Mouse (Mus musculus) embryonic stem cell, embryonic (primary cell): ENCODE results near the gene Olfr288.

Experiments
- CTCF ChIA-PET, 4 experiments: fragments of 300-600 bp in 2 of 4; fragments of 350-600 bp in 2 of 4; sonication (Branson Sonifier 250); formaldehyde crosslinking; loops; one replicate each; lab custom pipeline; 2022; ENCODE audit warnings: inconsistent platforms in 2 of 4; lab: Charles Lee
- POLR2A ChIA-PET, 4 experiments: fragments of 300-600 bp in 2 of 4; fragments of 350-600 bp in 2 of 4; sonication (Branson Sonifier 250); formaldehyde crosslinking; loops; one replicate each; lab custom pipeline; 2022; ENCODE audit warnings: antibody characterized with exemption in 4 of 4, inconsistent platforms in 1 of 4; lab: Charles Lee

Gene Olfr288

DNA sequence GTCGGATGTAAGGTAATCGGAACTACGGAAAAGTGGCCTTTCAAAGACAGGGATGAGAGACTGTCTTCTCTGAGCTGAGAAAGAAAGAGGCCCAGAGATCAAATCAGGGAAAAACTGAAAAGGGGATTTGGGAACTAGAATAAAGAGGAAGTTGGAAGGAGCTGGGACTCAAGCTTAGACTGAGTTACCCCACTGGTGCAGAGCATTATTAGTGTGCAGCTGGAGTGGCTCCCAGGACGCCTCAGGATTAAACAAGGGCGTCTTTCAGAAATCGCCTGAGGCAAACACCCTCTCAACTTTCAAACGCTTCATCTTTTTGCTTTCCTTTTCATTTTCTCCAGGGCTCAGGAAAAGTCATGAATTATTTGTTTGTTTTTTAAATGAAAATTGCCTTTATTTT is 42.4 kb downstream of the Olfr288 start:
- ChIA-PET CTCF (interaction anchor here in 1 of 4 experiments (1.4 kb wide), 1 partner anchor 189 kb away, joined by 4 read pairs; the partner anchor contains the start of gene Tmem106c), POLR2A (interaction anchor here in 1 of 4 experiments (1.0 kb wide), 1 partner anchor 54 kb away, joined by 4 read pairs; no protein-coding TSS in a partner anchor)

DNA sequence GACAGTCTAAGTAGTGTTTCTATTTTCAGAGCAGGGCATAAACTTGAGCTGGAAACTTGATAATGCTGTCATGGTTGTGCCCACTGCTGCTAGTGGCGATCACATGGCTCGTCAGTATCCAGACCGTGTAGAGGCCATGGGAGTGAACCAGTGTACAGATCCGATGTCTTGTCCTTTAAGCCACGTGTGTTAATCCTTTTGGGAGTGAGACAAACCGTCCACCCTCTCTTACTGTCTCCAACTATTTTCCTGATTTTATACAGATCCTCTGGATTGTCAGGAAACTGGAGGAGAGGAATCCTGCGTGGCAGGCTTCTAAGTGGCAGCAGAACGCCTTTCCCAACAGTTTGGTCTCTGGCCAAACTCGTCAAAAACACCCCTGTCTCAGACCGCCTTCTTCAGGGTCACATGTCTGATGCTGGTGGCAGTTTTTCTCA is 46.2 kb downstream of the Olfr288 start:
- POLR2A ChIA-PET = interaction anchor here in 3 of 4 experiments (0.6 to 4.7 kb wide), 6 partner anchors 34 to 362 kb away, joined by 3 to 23 read pairs (median 4); partner anchors contain the start of gene Pfkm (in 1 of the 3)
- CTCF ChIA-PET = no interaction called here

DNA sequence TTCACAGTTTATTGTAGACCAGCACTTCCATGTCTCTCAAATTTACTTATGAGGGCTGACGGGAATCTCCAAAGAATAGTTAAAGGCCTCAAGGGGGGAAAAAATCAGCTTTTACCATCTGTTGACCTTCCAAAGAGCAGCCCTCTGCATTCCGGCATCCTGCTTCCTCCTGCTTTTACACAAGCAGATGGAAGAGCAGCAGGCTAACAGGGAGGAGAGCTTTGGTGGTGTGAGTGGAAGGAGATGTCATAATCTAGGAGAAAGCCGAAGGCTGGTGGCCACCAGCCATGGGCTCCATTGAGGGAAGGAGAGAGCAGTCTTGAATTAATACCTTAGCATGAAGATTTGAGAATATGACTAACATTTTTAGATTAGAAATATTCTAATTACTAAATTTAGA is 47.0 kb downstream of the Olfr288 start:
- ChIA-PET CTCF (interaction anchor here in 1 of 4 experiments (0.5 kb wide), 1 partner anchor 129 kb away, joined by 3 read pairs; no protein-coding TSS in a partner anchor), POLR2A (interaction anchor here in 3 of 4 experiments (0.6 to 4.7 kb wide), 8 partner anchors 9 to 581 kb away, joined by 3 to 23 read pairs (median 4); no protein-coding TSS in a partner anchor)

DNA sequence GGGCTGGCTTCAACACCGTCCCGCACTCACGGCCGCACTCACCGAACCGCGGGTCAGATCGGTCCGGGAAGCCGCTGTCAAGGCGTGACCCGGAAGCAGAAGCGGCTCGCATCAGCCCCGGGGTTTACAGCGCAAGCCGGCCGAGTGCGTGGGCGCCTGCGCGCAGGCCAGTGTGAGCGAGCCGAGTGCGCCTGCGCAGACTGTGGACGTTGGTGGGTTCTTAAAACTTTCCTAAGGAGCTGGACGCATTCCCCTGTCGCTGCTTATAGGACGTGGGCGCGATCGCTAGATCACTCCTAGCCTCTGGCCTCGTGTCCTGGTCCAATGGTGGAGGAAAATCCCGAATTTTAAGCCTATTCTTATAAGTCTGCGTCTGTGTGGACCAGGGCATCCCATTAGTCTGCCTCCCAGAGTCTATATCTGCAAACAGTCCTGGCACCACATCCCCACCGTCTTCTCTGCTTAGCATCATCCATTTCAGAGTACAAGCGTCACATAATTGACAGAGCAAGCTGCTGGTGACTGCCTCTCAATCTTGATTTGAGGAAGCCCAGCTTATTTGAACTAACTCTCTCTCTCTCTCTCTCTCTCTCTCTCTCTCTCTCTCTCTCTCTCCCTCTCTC is 49.7 kb downstream of the Olfr288 start:
- CTCF ChIA-PET = interaction anchor here in 2 of 4 experiments (0.5 to 1.0 kb wide), 5 partner anchors 10 to 331 kb away, joined by 3 to 9 read pairs (median 3); no protein-coding TSS in a partner anchor
- POLR2A ChIA-PET = interaction anchor here (0.5 to 4.7 kb wide), 34 partner anchors 10 to 902 kb away, joined by 3 to 23 read pairs (median 4); partner anchors contain the start of genes Senp1 (in 3 of the 4) and Pfkm (in 1 of the 4)

- ChIA-PET POLR2A (interaction anchor here (0.5 to 4.7 kb wide), 21 partner anchors 9 to 747 kb away, joined by 3 to 23 read pairs (median 4); partner anchors contain the start of genes Senp1 (in 2 of the 4) and Pfkm (in 1 of the 4)), CTCF (interaction anchor here in 3 of 4 experiments (0.5 to 1.0 kb wide), 6 partner anchors 10 to 331 kb away, joined by 3 to 4 read pairs (median 3); no protein-coding TSS in a partner anchor)
Measured at GRCm38 (mm10) chr15:98144861-98145507, 50.4 kb downstream of the Olfr288 start.

- POLR2A ChIA-PET = interaction anchor here (0.6 to 1.0 kb wide), 5 partner anchors 9 to 564 kb away, joined by 3 to 6 read pairs (median 4); no protein-coding TSS in a partner anchor
- CTCF ChIA-PET = no interaction called here
Measured at GRCm38 (mm10) chr15:98142515-98142914, 52.8 kb downstream of the Olfr288 start.

DNA sequence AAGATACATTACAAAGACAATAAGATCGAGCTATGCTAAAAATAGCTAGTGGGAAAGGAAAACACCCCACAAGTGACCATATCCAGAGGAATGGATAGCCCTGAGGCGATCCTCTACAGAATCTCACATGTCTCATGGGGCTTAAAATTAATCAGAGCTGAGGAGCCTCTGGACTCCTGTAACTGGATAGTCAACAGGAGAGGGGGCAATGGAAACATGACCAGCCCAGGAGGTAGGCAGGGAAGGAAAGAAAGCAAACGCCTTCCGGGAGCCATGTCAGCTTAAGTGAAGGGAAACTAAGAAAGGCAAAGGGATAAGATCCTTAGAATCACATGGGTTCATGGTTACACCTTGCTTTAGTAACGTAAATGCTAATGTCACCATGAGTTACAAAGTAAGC is 54.5 kb downstream of the Olfr288 start:
- CTCF ChIA-PET = no interaction called here

DNA sequence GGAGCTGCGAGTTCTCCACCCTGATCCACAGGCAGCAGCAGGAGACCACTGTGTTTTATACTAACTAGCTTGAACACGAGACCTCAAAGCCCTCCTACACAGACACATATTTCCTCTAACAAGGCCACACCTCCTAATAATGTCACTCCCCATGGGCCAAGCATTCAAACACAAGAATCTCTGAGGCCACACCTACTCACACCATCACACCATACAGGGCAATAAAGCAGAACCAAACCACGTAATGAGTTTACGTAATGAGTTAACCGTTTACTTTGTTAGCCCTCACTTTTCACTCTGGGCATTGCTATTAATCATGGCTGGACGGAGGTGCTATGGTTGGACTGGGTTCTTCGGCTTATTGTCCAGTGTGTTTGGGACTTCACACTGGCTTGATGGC is 55.6 kb downstream of the Olfr288 start:
- CTCF ChIA-PET = no interaction called here

More for the DNA sequence above, 54.5 kb downstream of the Olfr288 start:
- POLR2A ChIA-PET = interaction anchor here in 1 of 4 experiments (0.8 to 1.2 kb wide), 3 partner anchors 10 to 66 kb away, joined by 3 to 4 read pairs (median 3); no protein-coding TSS in a partner anchor

GRCm38 (mm10) chr15:98136871-98137270 is 58.5 kb downstream of the Olfr288 start:
- ChIA-PET CTCF (no interaction called here), POLR2A (interaction anchor here in 2 of 4 experiments (0.6 to 1.7 kb wide), 4 partner anchors 14 to 43 kb away, joined by 3 to 4 read pairs (median 3); partner anchors contain the start of gene Senp1 (in 1 of the 2))

More for the DNA sequence above, 55.6 kb downstream of the Olfr288 start:
- POLR2A ChIA-PET = interaction anchor here in 1 of 4 experiments (1.0 to 1.2 kb wide), 4 partner anchors 8 to 65 kb away, joined by 3 to 4 read pairs (median 3); no protein-coding TSS in a partner anchor
